Mouse (Mus musculus): Measurements from ENCODE around the gene Scrg1. TPM values are rescaled to one million over a fixed set of nuclear protein-coding genes. Genes with fewer than 3 reads are reported as not detected.

The Scrg1 gene
- total and polyA plus RNA-seq, 3 experiments, result not detected

DNA sequence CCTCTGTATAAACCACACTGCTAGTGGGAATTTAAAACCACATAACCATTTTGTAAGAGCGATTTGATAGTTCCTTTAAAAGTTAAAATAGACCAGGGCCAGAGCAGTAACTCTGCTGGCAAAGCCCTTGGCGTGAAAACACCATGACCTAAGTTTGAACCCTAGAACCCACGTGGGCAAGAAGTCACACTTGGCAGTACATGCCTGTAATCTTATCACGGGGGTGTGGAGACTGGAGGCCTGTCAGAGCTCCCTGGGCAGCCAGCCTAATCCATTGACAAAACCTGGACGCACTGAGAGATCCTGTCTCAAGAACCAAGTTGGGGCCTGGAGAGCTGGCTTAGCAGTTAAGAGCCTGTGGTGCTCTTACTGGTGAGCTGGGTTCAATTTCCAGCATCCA, 12.9 kb downstream of the Scrg1 start:
- no peaks in the 10 kb centered on the region for H3K27me3 ChIP-seq (replicated peaks)
- no peak overlapping the region for H3K27ac ChIP-seq (ENCODE audit: insufficient read depth, low read depth)
- no peaks in the 10 kb centered on the region for H3K9me3 ChIP-seq (replicated peaks; ENCODE audit: low read length)
- no peak overlapping the region for H3K9ac ChIP-seq (ENCODE audit: insufficient read depth, low read depth)
- no peak overlapping the region for H3K4me2 ChIP-seq (ENCODE audit: insufficient read depth, low read depth, poor library complexity, severe bottlenecking)
- H3K79me2 ChIP-seq (replicated peaks; ENCODE audit: control insufficient read depth, extremely low read depth, insufficient read depth, poor library complexity, severe bottlenecking), result no peaks in the 10 kb centered on the region
- no peak for TF ChIP-seq ELF1 (IDR thresholded peaks at IDR 0.05; ENCODE audit: low read depth, low read length)
- no peak for TF ChIP-seq BHLHE40 (IDR thresholded peaks at IDR 0.05; ENCODE audit: low read depth, low read length)
- no peak for TF ChIP-seq CHD1 (IDR thresholded peaks at IDR 0.05; ENCODE audit: low read depth, low read length)
- TF ChIP-seq PAX5 (IDR thresholded peaks at IDR 0.05; ENCODE audit: low read length), result no peak
- TF ChIP-seq ZC3H11A (IDR thresholded peaks at IDR 0.05; ENCODE audit: low read depth, low read length), result no peak
- dilution Hi-C loops (cut with MboI; ENCODE audit: extremely low pct_ligation_motif_present, extremely low pct_unique_long_range_greater_than_20kb, low sequenced_read_pairs) (no loop called here), in situ Hi-C loops (cut with MboI; ENCODE audit: low pct_ligation_motif_present, low pct_unique_long_range_greater_than_20kb, low sequenced_read_pairs) (no loop called here)
- H3K4me1 ChIP-seq (ENCODE audit: control insufficient read depth in 1 of 2, insufficient read depth in 2 of 2), result no peaks in the 10 kb centered on the region
- no peaks in the 10 kb centered on the region for H3K36me3 ChIP-seq (replicated peaks in 1 of 2; ENCODE audit: control insufficient read depth in 1 of 2, insufficient read depth in 1 of 2, low read length in 1 of 2)
- no peak for DNase-seq (ENCODE audit: extremely low read depth)
- H3K4me3 ChIP-seq (replicated peaks in 1 of 3; ENCODE audit: low read depth in 2 of 3, low read length in 2 of 3, poor library complexity in 1 of 3), result no peak overlapping the region

DNA sequence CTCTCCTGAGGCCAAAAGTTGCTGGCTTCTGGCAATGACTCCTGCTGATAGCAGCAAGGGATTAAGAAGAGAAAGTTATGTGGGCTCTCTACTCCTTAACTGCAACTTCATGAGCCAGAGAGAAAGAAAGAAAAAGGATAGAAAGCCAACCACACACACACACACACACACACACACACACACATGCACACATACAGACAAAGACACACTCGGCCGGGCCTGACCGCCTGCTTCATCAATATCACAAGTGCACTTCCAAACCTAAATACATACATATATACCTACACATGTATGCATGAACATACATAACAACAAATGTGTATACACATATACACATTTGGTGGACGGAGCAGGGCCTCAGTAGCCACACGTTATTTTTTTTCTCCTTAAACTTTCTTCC, 15.1 kb downstream of the Scrg1 start:
- Histone ChIP-seq H3K27ac (ENCODE audit: insufficient read depth, low read depth) (no peak overlapping the region), H3K36me3 (replicated peaks in 1 of 2; ENCODE audit: control insufficient read depth in 1 of 2, insufficient read depth in 1 of 2, low read length in 1 of 2) (no peaks in the 10 kb centered on the region), H3K4me3 (replicated peaks in 1 of 3; ENCODE audit: low read depth in 2 of 3, low read length in 2 of 3, poor library complexity in 1 of 3) (no peak overlapping the region), H3K79me2 (replicated peaks; ENCODE audit: control insufficient read depth, extremely low read depth, insufficient read depth, poor library complexity, severe bottlenecking) (no peaks in the 10 kb centered on the region), H3K4me2 (ENCODE audit: insufficient read depth, low read depth, poor library complexity, severe bottlenecking) (no peak overlapping the region), H3K9me3 (replicated peaks; ENCODE audit: low read length) (no peaks in the 10 kb centered on the region), H3K27me3 (replicated peaks) (no peaks in the 10 kb centered on the region), H3K9ac (ENCODE audit: insufficient read depth, low read depth) (no peak overlapping the region), H3K4me1 (ENCODE audit: control insufficient read depth in 1 of 2, insufficient read depth in 2 of 2) (no peaks in the 10 kb centered on the region)
- in situ Hi-C loops (cut with MboI; ENCODE audit: low pct_ligation_motif_present, low pct_unique_long_range_greater_than_20kb, low sequenced_read_pairs), result no loop called here
- dilution Hi-C loops (cut with MboI; ENCODE audit: extremely low pct_ligation_motif_present, extremely low pct_unique_long_range_greater_than_20kb, low sequenced_read_pairs), result no loop called here
- TF ChIP-seq HCFC1 (IDR thresholded peaks at IDR 0.05; ENCODE audit: low read depth, low read length), result no peak
- no peak for TF ChIP-seq KAT2A (IDR thresholded peaks at IDR 0.05; ENCODE audit: insufficient replicate concordance, low read length)
- no peak for TF ChIP-seq BHLHE40 (IDR thresholded peaks at IDR 0.05; ENCODE audit: low read depth, low read length)
- no peak for TF ChIP-seq E2F4 (IDR thresholded peaks at IDR 0.05; ENCODE audit: insufficient replicate concordance, low read depth, low read length)
- no peak for TF ChIP-seq RAD21 (IDR thresholded peaks at IDR 0.05; ENCODE audit: low read depth, low read length)
- no peak for TF ChIP-seq MEF2A (IDR thresholded peaks at IDR 0.05; ENCODE audit: borderline replicate concordance, low read depth, low read length)
- TF ChIP-seq NRF1 (IDR thresholded peaks at IDR 0.05; ENCODE audit: low read depth, low read length), result no peak
- no peak for TF ChIP-seq MXI1 (IDR thresholded peaks at IDR 0.05; ENCODE audit: low read depth, low read length)
- no peak for TF ChIP-seq RCOR1 (conservative IDR thresholded peaks at IDR 0.05; ENCODE audit: low read depth, low read length)
- TF ChIP-seq ZC3H11A (IDR thresholded peaks at IDR 0.05; ENCODE audit: low read depth, low read length), result no peak
- no peak for TF ChIP-seq UBTF (IDR thresholded peaks at IDR 0.05; ENCODE audit: low read depth, low read length)
- TF ChIP-seq MAZ (IDR thresholded peaks at IDR 0.05; ENCODE audit: low read depth, low read length), result no peak
- no peak for TF ChIP-seq SIN3A (IDR thresholded peaks at IDR 0.05; ENCODE audit: low read length)
- no peak for TF ChIP-seq MAX (IDR thresholded peaks at IDR 0.05; ENCODE audit: low read length)
- no peak for TF ChIP-seq PAX5 (IDR thresholded peaks at IDR 0.05; ENCODE audit: low read length)
- TF ChIP-seq TBP (conservative IDR thresholded peaks at IDR 0.05; ENCODE audit: low read depth, low read length), result no peak
- DNase-seq (ENCODE audit: extremely low read depth), result no peak
